Mouse (Mus musculus): ENCODE results near the gene Gm30191. TPM values are rescaled to one million over a fixed set of nuclear protein-coding genes. Genes with fewer than 3 reads are reported as not detected.
A peak's percentile ranks its signal among the peaks of the same experiment; 100 is the strongest.
"Not testable (repeated sequence)": the region's sequence is repeated elsewhere in the genome, so short reads cannot be mapped to it uniquely, and the experiment has no call there.

The Gm30191 gene
- polyA plus RNA-seq, 1 experiment, result not detected

GRCm38 (mm10) chr4:134288397-134289256 is 41.9 kb downstream of the Gm30191 start:
- Histone ChIP-seq H3K27me3 (ENCODE audit: control insufficient read depth, insufficient read depth, insufficient read length) (no peaks in the 10 kb centered on the region), H3ac (ENCODE audit: control insufficient read depth, insufficient read length) (peak overlapping the region; percentile 77), H3K4me3 (peak overlapping the region; percentile 50), H3K79me2 (ENCODE audit: control insufficient read depth, insufficient read depth) (no peaks in the 10 kb centered on the region), H3K36me3 (ENCODE audit: control insufficient read depth, insufficient read depth) (peaks cover 8% of the 10 kb centered on the region), H3K4me2 (ENCODE audit: low read depth) (peak overlapping the region; percentile 87)
- no peak for TF ChIP-seq POLR2A (IDR thresholded peaks at IDR 0.05; ENCODE audit: insufficient read length, low read depth)
- TF ChIP-seq E2F4 (IDR thresholded peaks at IDR 0.05; ENCODE audit: insufficient read depth), result no peak
- TF ChIP-seq MYOD1 (IDR thresholded peaks at IDR 0.05; ENCODE audit: control insufficient read depth in 1 of 3, insufficient read length in 2 of 3, low read depth in 2 of 3), result no peak
- no peak for TF ChIP-seq REST (IDR thresholded peaks at IDR 0.05; ENCODE audit: insufficient read depth, insufficient read length)
- no peak for TF ChIP-seq CEBPB (IDR thresholded peaks at IDR 0.05; ENCODE audit: insufficient read depth, poor library complexity, severe bottlenecking)
- no peak for TF ChIP-seq MAX (IDR thresholded peaks at IDR 0.05; ENCODE audit: low read depth)
- TF ChIP-seq MYOG (IDR thresholded peaks at IDR 0.05; ENCODE audit: control insufficient read depth in 1 of 3, insufficient read depth in 1 of 3, insufficient read length in 2 of 3, low read depth in 2 of 3), result no peak
- TF ChIP-seq TCF3 (IDR thresholded peaks at IDR 0.05; ENCODE audit: insufficient read length, low read depth), result no peak
- no peak for TF ChIP-seq TCF12 (IDR thresholded peaks at IDR 0.05; ENCODE audit: insufficient read depth, poor library complexity, severe bottlenecking)
- TF ChIP-seq SRF (IDR thresholded peaks at IDR 0.05; ENCODE audit: control insufficient read depth, insufficient read length, low read depth), result no peak
- TF ChIP-seq USF1 (IDR thresholded peaks at IDR 0.05; ENCODE audit: low read depth), result no peak
- TF ChIP-seq POLR2AphosphoS2 (IDR thresholded peaks at IDR 0.05; ENCODE audit: insufficient read length, low read depth), result no peak

- H3K4me2 ChIP-seq (ENCODE audit: low read depth), result no peak overlapping the region
Observed at GRCm38 (mm10) chr4:134292067-134292466, 45.3 kb downstream of the Gm30191 start.

GRCm38 (mm10) chr4:134293061-134293691 is 46.4 kb downstream of the Gm30191 start:
- no peaks in the 10 kb centered on the region for H3K79me2 ChIP-seq (ENCODE audit: control insufficient read depth, insufficient read depth)
- TF ChIP-seq TCF3 (IDR thresholded peaks at IDR 0.05; ENCODE audit: insufficient read length, low read depth) (no peak), MYOD1 (IDR thresholded peaks at IDR 0.05; ENCODE audit: control insufficient read depth in 1 of 3, insufficient read length in 2 of 3, low read depth in 2 of 3) (peak in 1 of 3 experiments; percentile 2)
- H3K27me3 ChIP-seq (ENCODE audit: control insufficient read depth, insufficient read depth, insufficient read length), result no peaks in the 10 kb centered on the region
- H3ac ChIP-seq (ENCODE audit: control insufficient read depth, insufficient read length), result no peak overlapping the region
- H3K4me3 ChIP-seq, result no peak overlapping the region
- H3K4me2 ChIP-seq (ENCODE audit: low read depth), result no peak overlapping the region
- H3K36me3 ChIP-seq (ENCODE audit: control insufficient read depth, insufficient read depth), result no peaks in the 10 kb centered on the region

More at GRCm38 (mm10) chr4:134292067-134292466, 45.3 kb downstream of the Gm30191 start:
- TF ChIP-seq MAX (IDR thresholded peaks at IDR 0.05; ENCODE audit: low read depth) (no peak), SRF (IDR thresholded peaks at IDR 0.05; ENCODE audit: control insufficient read depth, insufficient read length, low read depth) (no peak), TCF12 (IDR thresholded peaks at IDR 0.05; ENCODE audit: insufficient read depth, poor library complexity, severe bottlenecking) (no peak), E2F4 (IDR thresholded peaks at IDR 0.05; ENCODE audit: insufficient read depth) (no peak), TCF3 (IDR thresholded peaks at IDR 0.05; ENCODE audit: insufficient read length, low read depth) (no peak), USF1 (IDR thresholded peaks at IDR 0.05; ENCODE audit: low read depth) (no peak), POLR2AphosphoS2 (IDR thresholded peaks at IDR 0.05; ENCODE audit: insufficient read length, low read depth) (no peak), CEBPB (IDR thresholded peaks at IDR 0.05; ENCODE audit: insufficient read depth, poor library complexity, severe bottlenecking) (no peak), MYOD1 (IDR thresholded peaks at IDR 0.05; ENCODE audit: control insufficient read depth in 1 of 3, insufficient read length in 2 of 3, low read depth in 2 of 3) (no peak), REST (IDR thresholded peaks at IDR 0.05; ENCODE audit: insufficient read depth, insufficient read length) (no peak), POLR2A (IDR thresholded peaks at IDR 0.05; ENCODE audit: insufficient read length, low read depth) (no peak), MYOG (IDR thresholded peaks at IDR 0.05; ENCODE audit: control insufficient read depth in 1 of 3, insufficient read depth in 1 of 3, insufficient read length in 2 of 3, low read depth in 2 of 3) (no peak)
- Histone ChIP-seq H3ac (ENCODE audit: control insufficient read depth, insufficient read length) (no peak overlapping the region), H3K27me3 (ENCODE audit: control insufficient read depth, insufficient read depth, insufficient read length) (no peaks in the 10 kb centered on the region), H3K4me3 (no peak overlapping the region), H3K79me2 (ENCODE audit: control insufficient read depth, insufficient read depth) (no peaks in the 10 kb centered on the region), H3K36me3 (ENCODE audit: control insufficient read depth, insufficient read depth) (no peaks in the 10 kb centered on the region)

GRCm38 (mm10) chr4:134293692-134294163 is 47.0 kb downstream of the Gm30191 start:
- H3K4me3 ChIP-seq, result no peak overlapping the region
- H3K36me3 ChIP-seq (ENCODE audit: control insufficient read depth, insufficient read depth), result no peaks in the 10 kb centered on the region
- no peaks in the 10 kb centered on the region for H3K27me3 ChIP-seq (ENCODE audit: control insufficient read depth, insufficient read depth, insufficient read length)
- H3K4me2 ChIP-seq (ENCODE audit: low read depth), result no peak overlapping the region
- H3K79me2 ChIP-seq (ENCODE audit: control insufficient read depth, insufficient read depth), result no peaks in the 10 kb centered on the region
- TF ChIP-seq MYOG (IDR thresholded peaks at IDR 0.05; ENCODE audit: control insufficient read depth in 1 of 3, insufficient read depth in 1 of 3, insufficient read length in 2 of 3, low read depth in 2 of 3) (peak in 1 of 3 experiments; percentile 85), SRF (IDR thresholded peaks at IDR 0.05; ENCODE audit: control insufficient read depth, insufficient read length, low read depth) (no peak), E2F4 (IDR thresholded peaks at IDR 0.05; ENCODE audit: insufficient read depth) (no peak), POLR2AphosphoS2 (IDR thresholded peaks at IDR 0.05; ENCODE audit: insufficient read length, low read depth) (no peak), POLR2A (IDR thresholded peaks at IDR 0.05; ENCODE audit: insufficient read length, low read depth) (no peak), MAX (IDR thresholded peaks at IDR 0.05; ENCODE audit: low read depth) (no peak), TCF12 (IDR thresholded peaks at IDR 0.05; ENCODE audit: insufficient read depth, poor library complexity, severe bottlenecking) (peak; percentile 14), MYOD1 (IDR thresholded peaks at IDR 0.05; ENCODE audit: control insufficient read depth in 1 of 3, insufficient read length in 2 of 3, low read depth in 2 of 3) (peak in 1 of 3 experiments; percentile 62), CEBPB (IDR thresholded peaks at IDR 0.05; ENCODE audit: insufficient read depth, poor library complexity, severe bottlenecking) (no peak), REST (IDR thresholded peaks at IDR 0.05; ENCODE audit: insufficient read depth, insufficient read length) (no peak), USF1 (IDR thresholded peaks at IDR 0.05; ENCODE audit: low read depth) (no peak)
- no peak overlapping the region for H3ac ChIP-seq (ENCODE audit: control insufficient read depth, insufficient read length)

GRCm38 (mm10) chr4:134296096-134296495 is 49.4 kb downstream of the Gm30191 start:
- H3K4me2 ChIP-seq (ENCODE audit: low read depth); H3K4me3 ChIP-seq; H3K36me3 ChIP-seq (ENCODE audit: control insufficient read depth, insufficient read depth); H3ac ChIP-seq (ENCODE audit: control insufficient read depth, insufficient read length); H3K27me3 ChIP-seq (ENCODE audit: control insufficient read depth, insufficient read depth, insufficient read length); H3K79me2 ChIP-seq (ENCODE audit: control insufficient read depth, insufficient read depth): not testable (repeated sequence)

All from myocyte (in vitro differentiated cells).